Mouse (Mus musculus) testis, adult 2 months (tissue): ENCODE data around the gene Zkscan16.

Source experiments
- CTCF ChIP-seq: fragments of 200-500 bp; IDR thresholded peaks from 2 replicates; pipeline ENCODE4 v1.5.1; 2012; ENCODE audit warnings: low read depth, mild to moderate bottlenecking, inconsistent platforms, low read length, moderate library complexity; ENCODE audit not compliant: control insufficient read depth, insufficient read depth, insufficient replicate concordance
- POLR2A ChIP-seq: fragments of 200-500 bp; IDR thresholded peaks from 2 replicates; pipeline ENCODE4 v1.6.1; 2012; ENCODE audit warnings: low read depth, mild to moderate bottlenecking, inconsistent platforms, low read length, moderate library complexity; ENCODE audit not compliant: control insufficient read depth

DNA sequence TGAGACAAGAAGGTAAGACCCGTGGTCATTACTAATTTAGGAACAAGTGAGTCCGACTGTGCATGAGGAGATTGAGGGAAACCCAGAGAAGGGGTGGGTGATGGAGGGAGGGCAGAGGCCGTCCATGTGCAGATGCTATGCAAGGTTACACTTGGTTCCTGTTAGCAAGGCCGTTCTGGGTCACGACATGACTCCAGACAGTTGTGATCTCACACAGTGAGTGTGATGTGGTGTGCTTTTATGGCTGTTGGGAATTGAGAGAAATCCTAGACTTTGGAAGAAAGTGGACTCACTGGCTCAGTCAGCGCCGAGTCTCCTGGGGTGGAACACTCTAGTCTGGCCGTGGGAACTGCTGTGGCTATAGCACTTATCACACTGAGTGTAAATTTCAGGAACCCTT, 62.8 kb downstream of the Zkscan16 start:
- TF ChIP-seq POLR2A (no peak), CTCF (no peak)
